Mouse (Mus musculus) neural tube, postnatal 0 days (tissue): Measurements from ENCODE around the gene Psmd3. TPM values are rescaled to one million over a fixed set of nuclear protein-coding genes. Genes with fewer than 3 reads are reported as not detected.

Experiments used
- polyA plus RNA-seq: library from polyadenylated mRNA; unstranded; fragments of >200 nt; fragmentation: Nextera tagmentation; extraction: Ambion mirVana; gene quantifications from 2 replicates; pipeline ENCODE4 v1.2.1, GENCODE M21; 2015

Gene Psmd3
- polyA plus RNA-seq: 171 and 181 TPM in 2 replicates

GRCm38 (mm10) chr11:98681786-98682745 lies at the start of gene Psmd3:
Gene Psmd3, plus strand, starts transcription at chr11:98682554.

GRCm38 (mm10) chr11:98646459-98646858 lies 35.9 kb upstream of the Psmd3 start, which contains the start of gene Gsdma2:
Gene Gsdma2, plus strand, starts transcription at chr11:98646759.

DNA sequence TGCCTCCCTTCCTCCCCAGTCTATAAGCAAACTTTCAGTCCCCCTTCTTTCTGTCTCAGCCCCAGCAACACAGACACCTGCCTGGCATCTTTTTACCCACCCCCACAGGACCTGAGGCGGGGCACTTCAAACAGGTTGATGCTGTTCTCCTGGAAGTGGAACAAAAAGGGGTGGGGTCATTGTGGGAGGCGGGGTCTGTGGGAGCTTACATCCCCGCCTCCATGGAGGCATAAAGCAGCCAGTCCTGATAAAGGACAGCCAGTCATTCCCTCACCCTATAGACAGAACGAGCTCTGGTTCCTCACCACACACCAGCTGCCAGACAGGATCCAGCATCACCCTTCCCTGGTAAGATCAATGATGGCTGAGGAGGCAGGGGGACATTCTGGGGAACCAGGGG lies 18.3 kb upstream of the Psmd3 start, which contains the start of gene Gsdma:
TSS of gene Gsdma (plus strand) at position 261 of the 400 bp plus-strand sequence.

DNA sequence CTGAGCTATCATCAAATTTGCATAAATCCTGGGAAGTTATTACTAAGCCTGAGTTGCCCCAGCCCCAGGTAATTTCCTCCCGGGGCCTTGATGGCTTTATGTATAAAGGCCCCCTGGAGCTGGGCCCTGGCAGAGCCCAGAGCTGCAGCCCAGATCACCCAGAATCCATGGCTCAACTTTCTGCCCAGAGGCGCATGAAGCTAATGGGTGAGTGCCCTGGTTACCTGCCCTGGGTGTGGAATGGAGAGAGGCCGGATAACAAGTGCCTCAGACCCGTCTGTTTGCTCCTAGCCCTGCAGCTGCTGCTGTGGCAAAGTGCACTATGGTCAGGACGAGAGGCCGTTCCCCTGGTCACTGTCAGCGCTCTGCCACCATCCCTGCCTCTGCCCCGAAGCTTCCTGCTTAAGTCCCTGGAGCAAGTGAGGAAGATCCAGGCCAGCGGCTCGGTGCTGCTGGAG lies 18.9 kb downstream of the Psmd3 start, which contains the start of gene Csf3:
TSS of gene Csf3 (plus strand) at position 51 of the 458 bp plus-strand sequence.

DNA sequence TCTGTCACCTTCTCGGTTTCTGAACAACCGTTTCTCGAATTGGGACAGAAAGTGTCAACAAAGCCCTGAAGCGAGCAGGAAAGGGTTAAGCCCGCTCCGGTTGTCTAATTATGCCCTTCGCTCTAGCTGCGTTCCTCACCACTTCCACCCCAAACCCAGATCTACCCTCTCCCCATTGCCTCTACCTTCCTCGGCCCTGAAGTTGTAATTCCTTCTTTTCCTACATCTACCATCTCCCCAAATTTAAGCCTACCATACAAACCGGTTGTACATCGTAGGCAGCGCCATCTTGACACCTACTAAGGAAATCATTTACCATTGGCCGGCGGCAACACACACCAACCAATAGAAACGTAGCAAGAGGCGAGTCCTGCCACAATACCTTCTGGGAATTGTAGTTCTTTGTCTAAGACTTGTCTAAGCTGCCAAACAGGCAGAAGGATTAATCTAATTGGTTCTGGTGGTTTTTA lies 46.8 kb downstream of the Psmd3 start, which contains the start of gene Med24:
TSS of gene Med24 (minus strand) at position 317 of the 470 bp plus-strand sequence.

GRCm38 (mm10) chr11:98740393-98741050 lies 58.2 kb downstream of the Psmd3 start, which contains the start of gene Thra:
Gene Thra, plus strand, starts transcription at chr11:98740638.

Other genes with a start within 250 kb of the Psmd3 start
- 270 and 284 TPM in 2 replicates for gene Mien1, start 243.6 kb upstream of the Psmd3 start, polyA plus RNA-seq
- gene Grb7, start 236.2 kb upstream of the Psmd3 start, polyA plus RNA-seq: 0.80 and 1.0 TPM in 2 replicates
- gene Ikzf3, start 136.5 kb upstream of the Psmd3 start, polyA plus RNA-seq: 0.26 and 0.32 TPM in 2 replicates
- 0.47 and 0.81 TPM in 2 replicates for gene Zpbp2, start 131.5 kb upstream of the Psmd3 start, polyA plus RNA-seq
- 76.4 and 90.5 TPM in 2 replicates for gene Ormdl3, start 95.2 kb upstream of the Psmd3 start, polyA plus RNA-seq
- not detected in 2 replicates for gene Lrrc3c, start 84.3 kb upstream of the Psmd3 start, polyA plus RNA-seq
- 0.33 and 0.52 TPM in 2 replicates for gene Gm12355, start 56.9 kb upstream of the Psmd3 start, polyA plus RNA-seq
- not detected in 2 replicates for gene Gsdma3, start 56.2 kb upstream of the Psmd3 start, polyA plus RNA-seq
- not detected in 2 replicates for gene Gsdma2, start 35.8 kb upstream of the Psmd3 start, polyA plus RNA-seq
- gene Gsdma, start 18.2 kb upstream of the Psmd3 start, polyA plus RNA-seq: 0.13 TPM in 1 of 2 replicates, not detected in the other
- gene Csf3, start 18.7 kb downstream of the Psmd3 start, polyA plus RNA-seq: not detected in 2 replicates
- 37.3 and 45.1 TPM in 2 replicates for gene Med24, start 46.9 kb downstream of the Psmd3 start, polyA plus RNA-seq
- gene Thra, start 58.1 kb downstream of the Psmd3 start, polyA plus RNA-seq: 152 and 177 TPM in 2 replicates
- 8.4 and 10.3 TPM in 2 replicates for gene Nr1d1, start 92.8 kb downstream of the Psmd3 start, polyA plus RNA-seq
- 31.5 and 32.2 TPM in 2 replicates for gene Msl1, start 113.0 kb downstream of the Psmd3 start, polyA plus RNA-seq
- 34.2 and 37.0 TPM in 2 replicates for gene Casc3, start 122.4 kb downstream of the Psmd3 start, polyA plus RNA-seq
- 14.0 and 19.0 TPM in 2 replicates for gene Rapgefl1, start 154.2 kb downstream of the Psmd3 start, polyA plus RNA-seq
- 3.1 and 4.0 TPM in 2 replicates for gene Wipf2, start 181.1 kb downstream of the Psmd3 start, polyA plus RNA-seq
- 1.8 and 2.1 TPM in 2 replicates for gene Cdc6, start 225.2 kb downstream of the Psmd3 start, polyA plus RNA-seq
- gene Rara, start 245.3 kb downstream of the Psmd3 start, polyA plus RNA-seq: 10.5 and 13.9 TPM in 2 replicates